28 mouse cellular contexts compared by ENCODE assay signal in the genomic region with DNA sequence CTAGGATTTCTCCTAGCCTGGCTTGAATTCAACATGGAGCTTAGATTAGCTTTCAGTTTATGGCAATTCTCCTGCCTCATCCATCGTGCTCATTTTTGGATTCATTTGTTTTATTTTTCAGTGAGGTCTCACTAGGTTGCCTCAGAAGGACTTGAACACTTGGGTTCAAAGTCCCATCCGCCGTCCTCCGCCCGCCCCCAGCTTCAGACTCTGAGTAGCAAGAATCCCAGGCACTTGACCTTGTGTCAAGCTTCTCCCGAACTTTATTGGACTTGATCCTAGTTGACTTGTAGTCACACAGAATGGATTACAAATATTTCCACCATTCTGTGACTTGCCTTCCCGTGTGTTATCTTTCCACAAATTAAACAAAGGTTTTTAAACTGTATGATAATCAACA. TPM values are rescaled to one million over a fixed set of nuclear protein-coding genes. Genes with fewer than 3 reads are reported as not detected.
DNase-seq lines count a peak whose midpoint lies in the region; ATAC-seq and TF ChIP-seq lines count a peak whose summit lies in the region.
"Had no signal": no experiment of that assay in that cellular context is flagged by ENCODE, and none has a peak within 500 bp of the region (broad histone marks: within the 10 kb centered on the region; RNA-seq: fewer than 3 reads in every experiment).

No protein-coding gene starts in this region.

- H3K27ac ChIP-seq in kidney, embryonic 16.5 days (ENCODE audit: low read length) = no peak overlapping the region
- H3K27ac ChIP-seq in kidney, embryonic 15.5 days = no peak overlapping the region
- H3K27ac ChIP-seq in left cerebral cortex, adult 2 months = no peak overlapping the region
- H3K27ac ChIP-seq: embryonic facial prominence, embryonic 12.5 days; embryonic facial prominence, embryonic 15.5 days; heart, embryonic 15.5 days; hindbrain, embryonic 10.5 days; hindbrain, embryonic 13.5 days had no signal

- H3K9me3 ChIP-seq in kidney, embryonic 16.5 days (ENCODE audit: low read length) = no peaks in the 10 kb centered on the region
- no peaks in the 10 kb centered on the region for H3K9me3 ChIP-seq in kidney, embryonic 15.5 days (replicated peaks)
- H3K9me3 ChIP-seq: embryonic facial prominence, embryonic 12.5 days; embryonic facial prominence, embryonic 15.5 days; G1E; heart, embryonic 12.5 days; heart, embryonic 15.5 days; hindbrain, embryonic 13.5 days had no signal

- H3K4me3 ChIP-seq in kidney, embryonic 16.5 days (ENCODE audit: low read length) = no peak overlapping the region
- H3K4me3 ChIP-seq in kidney, embryonic 15.5 days (replicated peaks) = no peak overlapping the region
- H3K4me3 ChIP-seq in left cerebral cortex, adult 2 months = no peak overlapping the region
- H3K4me3 ChIP-seq: embryonic facial prominence, embryonic 12.5 days; embryonic facial prominence, embryonic 15.5 days; heart, embryonic 12.5 days; heart, embryonic 15.5 days; hindbrain, embryonic 10.5 days; hindbrain, embryonic 13.5 days had no signal

- H3K4me2 ChIP-seq in kidney, embryonic 16.5 days (replicated peaks; ENCODE audit: low read depth, low read length) = no peak overlapping the region
- no peak overlapping the region for H3K4me2 ChIP-seq in kidney, embryonic 15.5 days
- H3K4me2 ChIP-seq: embryonic facial prominence, embryonic 12.5 days; embryonic facial prominence, embryonic 15.5 days; heart, embryonic 12.5 days; heart, embryonic 15.5 days; hindbrain, embryonic 13.5 days had no signal

- no peak for TF ChIP-seq CTCF in left cerebral cortex, adult 2 months (IDR thresholded peaks at IDR 0.05)

- DNase-seq in kidney, adult 11 months = peak; percentile 74
- DNase-seq in kidney, adult 8-10 months = peak; percentile 76 to 80
- DNase-seq in kidney, postnatal 25 days = peak; percentile 56 to 77
- DNase-seq in Muller cell, postnatal 12 days (ENCODE audit: inconsistent ontology term) = no peak
- no peak for DNase-seq in left cerebral cortex, adult 2 months (ENCODE audit: extremely low spot score in 1 of 2, low spot score in 2 of 2)
- DNase-seq: adrenal gland, adult 2 months; adrenal gland, postnatal 14 days; B cell, adult 2 months; cerebellum, adult 11 months; cerebellum, adult 2 months; cerebellum, adult 9-11 months; cerebellum, postnatal 25 days; forebrain, postnatal 0 days; gastrocnemius, postnatal 10 days; gastrocnemius, postnatal 36 days; heart, postnatal 10 days; heart, postnatal 36 days had no signal

- intact Hi-C loops in left cerebral cortex, adult 2 months (cut with DNase I) = loop anchor here (5.0 kb wide), 2 partner anchors 178 to 453 kb away; no protein-coding TSS in a partner anchor

- H3K4me1 ChIP-seq in kidney, embryonic 16.5 days (ENCODE audit: insufficient read depth, low read length) = no peaks in the 10 kb centered on the region
- H3K4me1 ChIP-seq in kidney, embryonic 15.5 days = no peaks in the 10 kb centered on the region
- H3K4me1 ChIP-seq: embryonic facial prominence, embryonic 12.5 days; embryonic facial prominence, embryonic 15.5 days; heart, embryonic 12.5 days; heart, embryonic 15.5 days; hindbrain, embryonic 10.5 days; hindbrain, embryonic 13.5 days had no signal

- H3K9ac ChIP-seq in kidney, embryonic 16.5 days (replicated peaks; ENCODE audit: low read length) = no peak overlapping the region
- H3K9ac ChIP-seq in kidney, embryonic 15.5 days = no peak overlapping the region
- H3K9ac ChIP-seq: embryonic facial prominence, embryonic 12.5 days; embryonic facial prominence, embryonic 15.5 days; forebrain, postnatal 0 days; heart, embryonic 12.5 days; heart, embryonic 15.5 days; hindbrain, embryonic 13.5 days had no signal

- no peaks in the 10 kb centered on the region for H3K36me3 ChIP-seq in kidney, embryonic 16.5 days (ENCODE audit: insufficient read depth, low read length)
- no peaks in the 10 kb centered on the region for H3K36me3 ChIP-seq in kidney, embryonic 15.5 days
- H3K36me3 ChIP-seq: embryonic facial prominence, embryonic 12.5 days; embryonic facial prominence, embryonic 15.5 days; G1E; heart, embryonic 12.5 days; heart, embryonic 15.5 days; hindbrain, embryonic 10.5 days; hindbrain, embryonic 13.5 days had no signal

- no peak for ATAC-seq in kidney, embryonic 16.5 days (ENCODE audit: low FRiP score, low TSS enrichment)
- no peak for ATAC-seq in kidney, embryonic 15.5 days (replicated peaks; ENCODE audit: low FRiP score)
- ATAC-seq: forebrain, embryonic 14.5 days; hindbrain, embryonic 16.5 days had no signal

- WGBS in kidney, embryonic 16.5 days = 60% methylated on average over 7 of the region's 7 CpGs
- 71% methylated on average over 7 of the region's 7 CpGs for WGBS in kidney, embryonic 15.5 days

- no peaks in the 10 kb centered on the region for H3K27me3 ChIP-seq in kidney, embryonic 16.5 days (ENCODE audit: insufficient read depth, low read length)
- no peaks in the 10 kb centered on the region for H3K27me3 ChIP-seq in kidney, embryonic 15.5 days
- H3K27me3 ChIP-seq: embryonic facial prominence, embryonic 12.5 days; embryonic facial prominence, embryonic 15.5 days; heart, embryonic 15.5 days; hindbrain, embryonic 13.5 days had no signal

RNA-seq across cellular contexts. Expression of a gene that starts 49.2 kb away (rescaled TPM):
- polyA plus RNA-seq in kidney, embryonic 16.5 days (2015; fragmentation: Nextera tagmentation; extraction: Ambion mirVana) = 23.5 and 28.4 TPM in 2 replicates
- 30.6 and 31.9 TPM in 2 replicates for polyA plus RNA-seq in kidney, embryonic 15.5 days (2015; fragmentation: Nextera tagmentation; extraction: Ambion mirVana)
- total RNA-seq in left cerebral cortex, adult 2 months (2021) = 10 to 100 TPM; 67.7 to 70.8 TPM

Comparison
In these comparisons a context has a peak if more than half of its experiments do, and no peak if none do; other contexts are left out.
1. DNase-seq: peak in kidney, adult 11 months (single experiment), kidney, adult 8-10 months (2 of 2) and kidney, postnatal 25 days (2 of 2); none in Muller cell, postnatal 12 days (single experiment) and left cerebral cortex, adult 2 months (0 of 2).